Mouse (Mus musculus): ENCODE results near the gene C1qtnf3. TPM values are rescaled to one million over a fixed set of nuclear protein-coding genes. Genes with fewer than 3 reads are reported as not detected.
"Not testable (repeated sequence)": the region's sequence is repeated elsewhere in the genome, so short reads cannot be mapped to it uniquely, and the experiment has no call there.

Gene C1qtnf3
- polyA plus RNA-seq, 1 experiment from 2014 or later = 2.2 TPM

- under 1% methylated on average over 51 of the region's 52 CpGs for WGBS
- Histone ChIP-seq H3K27me3 (replicated peaks; ENCODE audit: control insufficient read depth, insufficient read depth, low read length) (no peaks in the 10 kb centered on the region), H3K36me3 (ENCODE audit: control insufficient read depth, insufficient read depth, low read length) (no peaks in the 10 kb centered on the region), H3K9me3 (ENCODE audit: control insufficient read depth, low read length) (no peaks in the 10 kb centered on the region), H3K9ac (ENCODE audit: low read depth, low read length) (peak within 1 kb of the TSS; percentile 93), H3K4me2 (ENCODE audit: low read depth, low read length) (peak within 1 kb of the TSS; percentile 77), H3K4me1 (ENCODE audit: control insufficient read depth, insufficient read depth, low read length) (peaks cover 19% of the 10 kb centered on the region; the same call in 1 of the 2 replicates), H3K27ac (ENCODE audit: low read length) (peak within 1 kb of the TSS; percentile 90), H3K4me3 (ENCODE audit: low read length) (peak within 1 kb of the TSS; percentile 80)
- ATAC-seq = peak; percentile 98
Observed at GRCm38 (mm10) chr15:10981377-10982063, 29.4 kb downstream of the C1qtnf3 start, which contains the start of gene Amacr. TSS of gene Amacr (plus strand) at chr15:10981756.

- 2% methylated on average over 6 of the region's 6 CpGs for WGBS
- Histone ChIP-seq H3K27me3 (replicated peaks; ENCODE audit: control insufficient read depth, insufficient read depth, low read length) (no peaks in the 10 kb centered on the region), H3K4me2 (ENCODE audit: low read depth, low read length) (peak overlapping the region; percentile 77), H3K36me3 (ENCODE audit: control insufficient read depth, insufficient read depth, low read length) (no peaks in the 10 kb centered on the region), H3K27ac (ENCODE audit: low read length) (peak overlapping the region; percentile 90), H3K4me1 (ENCODE audit: control insufficient read depth, insufficient read depth, low read length) (peaks cover 19% of the 10 kb centered on the region; the same call in 1 of the 2 replicates), H3K4me3 (ENCODE audit: low read length) (peak overlapping the region; percentile 80), H3K9ac (ENCODE audit: low read depth, low read length) (peak overlapping the region; percentile 93), H3K9me3 (ENCODE audit: control insufficient read depth, low read length) (no peaks in the 10 kb centered on the region)
- ATAC-seq = peak; percentile 26
Observed at GRCm38 (mm10) chr15:10982064-10982435, 29.9 kb downstream of the C1qtnf3 start.

- peak overlapping the region; percentile 26; the same call in 1 of the 2 replicates for H3K4me2 ChIP-seq (ENCODE audit: low read depth, low read length)
- peak overlapping the region; percentile 50; the same call in 1 of the 2 replicates for H3K9ac ChIP-seq (ENCODE audit: low read depth, low read length)
- 47% methylated on average over 6 of the region's 6 CpGs for WGBS
- H3K27ac ChIP-seq (ENCODE audit: low read length) = peak overlapping the region; percentile 91
- H3K9me3 ChIP-seq (ENCODE audit: control insufficient read depth, low read length) = no peaks in the 10 kb centered on the region
- H3K36me3 ChIP-seq (ENCODE audit: control insufficient read depth, insufficient read depth, low read length) = 0 out of 2 replicates have a peak, but pooled peaks cover 3% of the 10 kb centered on the region
- peak; percentile 70 for ATAC-seq
- H3K4me1 ChIP-seq (ENCODE audit: control insufficient read depth, insufficient read depth, low read length) = peaks cover 18% of the 10 kb centered on the region; the same call in 1 of the 2 replicates
- no peak overlapping the region for H3K4me3 ChIP-seq (ENCODE audit: low read length)
- no peaks in the 10 kb centered on the region for H3K27me3 ChIP-seq (replicated peaks; ENCODE audit: control insufficient read depth, insufficient read depth, low read length)
Observed at GRCm38 (mm10) chr15:10985756-10986155, 33.6 kb downstream of the C1qtnf3 start.

GRCm38 (mm10) chr15:10986477-10986876 is 34.3 kb downstream of the C1qtnf3 start:
- H3K36me3 ChIP-seq (ENCODE audit: control insufficient read depth, insufficient read depth, low read length); H3K9ac ChIP-seq (ENCODE audit: low read depth, low read length); ATAC-seq; H3K4me3 ChIP-seq (ENCODE audit: low read length); H3K9me3 ChIP-seq (ENCODE audit: control insufficient read depth, low read length); H3K27me3 ChIP-seq (replicated peaks; ENCODE audit: control insufficient read depth, insufficient read depth, low read length); H3K4me2 ChIP-seq (ENCODE audit: low read depth, low read length): not testable (repeated sequence)
- WGBS = 77% methylated on average over 2 of the region's 2 CpGs
- Histone ChIP-seq H3K4me1 (ENCODE audit: control insufficient read depth, insufficient read depth, low read length) (peaks cover 16% of the 10 kb centered on the region; the same call in 1 of the 2 replicates), H3K27ac (ENCODE audit: low read length) (peak overlapping the region; percentile 91)

GRCm38 (mm10) chr15:10990411-10990810 is 38.3 kb downstream of the C1qtnf3 start:
- peaks cover 5% of the 10 kb centered on the region; the same call in 1 of the 2 replicates for H3K4me1 ChIP-seq (ENCODE audit: control insufficient read depth, insufficient read depth, low read length)
- H3K27me3 ChIP-seq (replicated peaks; ENCODE audit: control insufficient read depth, insufficient read depth, low read length) = no peaks in the 10 kb centered on the region
- H3K4me2 ChIP-seq (ENCODE audit: low read depth, low read length) = no peak overlapping the region
- no peak overlapping the region for H3K9ac ChIP-seq (ENCODE audit: low read depth, low read length)
- H3K9me3 ChIP-seq (ENCODE audit: control insufficient read depth, low read length) = no peaks in the 10 kb centered on the region
- WGBS = 33% methylated on average over 2 of the region's 2 CpGs
- ATAC-seq = no peak
- H3K36me3 ChIP-seq (ENCODE audit: control insufficient read depth, insufficient read depth, low read length) = 0 out of 2 replicates have a peak, but pooled peaks cover 3% of the 10 kb centered on the region
- H3K4me3 ChIP-seq (ENCODE audit: low read length) = no peak overlapping the region
- H3K27ac ChIP-seq (ENCODE audit: low read length) = no peak overlapping the region

- Histone ChIP-seq H3K4me3 (ENCODE audit: low read length) (no peak overlapping the region), H3K36me3 (ENCODE audit: control insufficient read depth, insufficient read depth, low read length) (0 out of 2 replicates have a peak, but pooled peaks cover 3% of the 10 kb centered on the region)
- 89% methylated on average over 1 of the region's 1 CpGs for WGBS
Observed at GRCm38 (mm10) chr15:10991566-10991965, 39.4 kb downstream of the C1qtnf3 start.

GRCm38 (mm10) chr15:10999832-11000231 is 47.7 kb downstream of the C1qtnf3 start:
- WGBS = 64% methylated on average over 5 of the region's 5 CpGs

More at GRCm38 (mm10) chr15:10991566-10991965, 39.4 kb downstream of the C1qtnf3 start:
- no peak overlapping the region for H3K4me2 ChIP-seq (ENCODE audit: low read depth, low read length)
- H3K4me1 ChIP-seq (ENCODE audit: control insufficient read depth, insufficient read depth, low read length) = no peaks in the 10 kb centered on the region
- H3K27ac ChIP-seq (ENCODE audit: low read length) = no peak overlapping the region
- no peak for ATAC-seq
- H3K9me3 ChIP-seq (ENCODE audit: control insufficient read depth, low read length) = no peaks in the 10 kb centered on the region
- no peaks in the 10 kb centered on the region for H3K27me3 ChIP-seq (replicated peaks; ENCODE audit: control insufficient read depth, insufficient read depth, low read length)
- no peak overlapping the region for H3K9ac ChIP-seq (ENCODE audit: low read depth, low read length)

GRCm38 (mm10) chr15:11000421-11000820 is 48.3 kb downstream of the C1qtnf3 start, which contains the start of gene Slc45a2:
TSS of gene Slc45a2 (plus strand) at chr15:11000721.
- Histone ChIP-seq H3K4me3 (ENCODE audit: low read length) (no peak within 1 kb of the TSS), H3K27me3 (replicated peaks; ENCODE audit: control insufficient read depth, insufficient read depth, low read length) (no peaks in the 10 kb centered on the region), H3K27ac (ENCODE audit: low read length) (no peak within 1 kb of the TSS), H3K4me1 (ENCODE audit: control insufficient read depth, insufficient read depth, low read length) (no peaks in the 10 kb centered on the region), H3K36me3 (ENCODE audit: control insufficient read depth, insufficient read depth, low read length) (no peaks in the 10 kb centered on the region), H3K4me2 (ENCODE audit: low read depth, low read length) (no peak within 1 kb of the TSS), H3K9me3 (ENCODE audit: control insufficient read depth, low read length) (no peaks in the 10 kb centered on the region), H3K9ac (ENCODE audit: low read depth, low read length) (no peak within 1 kb of the TSS)
- WGBS = 64% methylated on average over 7 of the region's 7 CpGs
- no peak for ATAC-seq

More at GRCm38 (mm10) chr15:10999832-11000231, 47.7 kb downstream of the C1qtnf3 start:
- Histone ChIP-seq H3K4me2 (ENCODE audit: low read depth, low read length) (no peak overlapping the region), H3K27me3 (replicated peaks; ENCODE audit: control insufficient read depth, insufficient read depth, low read length) (no peaks in the 10 kb centered on the region), H3K9ac (ENCODE audit: low read depth, low read length) (no peak overlapping the region), H3K27ac (ENCODE audit: low read length) (no peak overlapping the region), H3K4me3 (ENCODE audit: low read length) (no peak overlapping the region), H3K4me1 (ENCODE audit: control insufficient read depth, insufficient read depth, low read length) (no peaks in the 10 kb centered on the region), H3K36me3 (ENCODE audit: control insufficient read depth, insufficient read depth, low read length) (no peaks in the 10 kb centered on the region), H3K9me3 (ENCODE audit: control insufficient read depth, low read length) (no peaks in the 10 kb centered on the region)
- no peak for ATAC-seq

- H3K36me3 ChIP-seq (ENCODE audit: control insufficient read depth, insufficient read depth, low read length) = no peaks in the 10 kb centered on the region
- no peak for ATAC-seq
- no peak overlapping the region for H3K4me2 ChIP-seq (ENCODE audit: low read depth, low read length)
- no peaks in the 10 kb centered on the region for H3K4me1 ChIP-seq (ENCODE audit: control insufficient read depth, insufficient read depth, low read length)
- no peak overlapping the region for H3K9ac ChIP-seq (ENCODE audit: low read depth, low read length)
- H3K27ac ChIP-seq (ENCODE audit: low read length) = no peak overlapping the region
- no peak overlapping the region for H3K4me3 ChIP-seq (ENCODE audit: low read length)
- H3K9me3 ChIP-seq (ENCODE audit: control insufficient read depth, low read length) = no peaks in the 10 kb centered on the region
- H3K27me3 ChIP-seq (replicated peaks; ENCODE audit: control insufficient read depth, insufficient read depth, low read length) = no peaks in the 10 kb centered on the region
- WGBS = 82% methylated on average over 4 of the region's 4 CpGs
Observed at GRCm38 (mm10) chr15:11003791-11004190, 51.7 kb downstream of the C1qtnf3 start.
